Mouse (Mus musculus) megakaryocyte, embryonic 14.5 days (primary cell): ENCODE data around the gene Krt7.

ENCODE experiments used
- FLI1 ChIP-seq: IDR thresholded peaks from 2 replicates; pipeline ENCODE4 v1.6.1; 2012; ENCODE audit warnings: low read length, inconsistent platforms, mixed read lengths
- GATA1 ChIP-seq: IDR thresholded peaks from 3 replicates; pipeline ENCODE4 v1.6.1; 2012; ENCODE audit warnings: mixed read lengths, low read length, inconsistent platforms, borderline replicate concordance

DNA sequence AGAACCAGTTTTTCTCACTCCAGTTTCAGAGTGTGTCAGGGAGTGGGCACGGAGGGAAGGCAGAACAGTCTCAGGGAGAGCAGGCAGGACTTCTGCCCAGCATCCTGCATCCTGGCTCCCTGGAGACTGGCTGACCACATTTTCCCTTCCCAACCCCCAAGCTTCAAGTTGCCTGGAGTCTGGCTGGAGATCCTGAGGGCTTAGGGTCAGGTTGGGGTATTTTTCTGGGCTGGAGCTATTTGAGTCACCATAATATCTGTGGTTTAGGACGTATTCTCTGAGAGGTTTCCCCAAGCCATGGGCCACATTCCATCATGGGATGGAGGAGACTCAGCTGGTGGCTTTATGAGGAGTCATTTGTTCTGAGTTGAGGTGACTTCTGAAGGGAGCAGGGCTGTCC is 44.4 kb downstream of the Krt7 start:
- TF ChIP-seq FLI1 (no peak), GATA1 (no peak)
